39 mouse cellular contexts compared by ENCODE assay signal in the genomic region with DNA sequence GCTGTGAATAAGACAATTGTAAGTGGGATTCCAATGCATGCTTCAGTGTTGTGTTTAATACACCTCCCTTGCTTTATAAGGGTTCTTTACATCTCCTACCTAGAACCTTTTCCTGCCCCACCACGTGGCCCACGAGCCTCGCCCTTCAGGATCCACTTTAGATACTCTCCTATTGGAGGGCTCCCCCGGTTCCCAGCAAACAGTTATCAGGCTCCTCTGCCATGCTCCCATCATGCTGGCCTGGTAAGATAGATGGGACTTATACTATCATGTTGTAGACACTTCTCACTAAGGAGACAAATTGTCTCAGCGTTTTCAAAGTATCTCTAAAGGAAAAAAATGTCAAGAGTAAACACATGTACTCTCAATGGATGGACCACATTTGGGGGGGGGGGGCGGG. TPM values are rescaled to one million over a fixed set of nuclear protein-coding genes. Genes with fewer than 3 reads are reported as not detected.
DNase-seq lines count a peak whose midpoint lies in the region; ATAC-seq and TF ChIP-seq lines count a peak whose summit lies in the region.
"Had no signal": no experiment of that assay in that cellular context is flagged by ENCODE, and none has a peak within 500 bp of the region (broad histone marks: within the 10 kb centered on the region; RNA-seq: fewer than 3 reads in every experiment).

No protein-coding gene starts in this region.

- H3K27me3 ChIP-seq in MEL (ENCODE audit: control insufficient read depth in 1 of 2, insufficient read depth in 2 of 2, low read length in 2 of 2): no peaks in the 10 kb centered on the region
- no peaks in the 10 kb centered on the region for H3K27me3 ChIP-seq in liver, embryonic 13.5 days
- H3K27me3 ChIP-seq in lung, postnatal 0 days (replicated peaks; ENCODE audit: insufficient read depth, low read length): no peaks in the 10 kb centered on the region
- H3K27me3 ChIP-seq in midbrain, embryonic 15.5 days (replicated peaks): no peaks in the 10 kb centered on the region
- H3K27me3 ChIP-seq: embryonic facial prominence, embryonic 15.5 days; heart, embryonic 12.5 days; limb, embryonic 13.5 days; neural tube, embryonic 13.5 days; Patski had no signal

- H3K27ac ChIP-seq in MEL (ENCODE audit: control insufficient read depth, low read depth, low read length): 0 out of 2 replicates have a peak overlapping the region, but pooled peaks have one; percentile 3
- H3K27ac ChIP-seq in liver, embryonic 13.5 days: peak overlapping the region; percentile 73
- no peak overlapping the region for H3K27ac ChIP-seq in lung, postnatal 0 days (ENCODE audit: low read length)
- H3K27ac ChIP-seq in midbrain, embryonic 15.5 days: no peak overlapping the region
- H3K27ac ChIP-seq: embryonic facial prominence, embryonic 10.5 days; embryonic facial prominence, embryonic 15.5 days; gastrocnemius, adult 2 months; heart, adult 2 months; hindbrain, embryonic 14.5 days; layer of hippocampus, adult 2 months; limb, embryonic 13.5 days; neural tube, embryonic 13.5 days had no signal

- H3K4me2 ChIP-seq in liver, embryonic 13.5 days: peak overlapping the region; percentile 21
- H3K4me2 ChIP-seq in lung, postnatal 0 days (replicated peaks; ENCODE audit: low read depth, low read length): no peak overlapping the region
- no peak overlapping the region for H3K4me2 ChIP-seq in midbrain, embryonic 15.5 days
- H3K4me2 ChIP-seq: embryonic facial prominence, embryonic 15.5 days; heart, embryonic 12.5 days; hindbrain, embryonic 14.5 days; limb, embryonic 13.5 days; midbrain, embryonic 11.5 days; neural tube, embryonic 13.5 days had no signal

- H3K4me3 ChIP-seq in MEL (ENCODE audit: control insufficient read depth in 1 of 2, insufficient read depth in 1 of 2, low read depth in 2 of 2, low read length in 2 of 2): no peak overlapping the region
- H3K4me3 ChIP-seq in liver, embryonic 13.5 days (replicated peaks): no peak overlapping the region
- no peak overlapping the region for H3K4me3 ChIP-seq in lung, postnatal 0 days (ENCODE audit: low read depth, low read length)
- H3K4me3 ChIP-seq in midbrain, embryonic 15.5 days: no peak overlapping the region
- H3K4me3 ChIP-seq: embryonic facial prominence, embryonic 10.5 days; embryonic facial prominence, embryonic 15.5 days; gastrocnemius, adult 2 months; heart, adult 2 months; heart, embryonic 12.5 days; layer of hippocampus, adult 2 months; limb, embryonic 13.5 days; neural tube, embryonic 13.5 days had no signal

- DNase-seq in MEL (ENCODE audit: low read depth, low spot score): peak; percentile 34
- DNase-seq in liver, embryonic 13.5 days: peak; percentile 61
- DNase-seq in lung, postnatal 0 days (ENCODE audit: low spot score): no peak
- DNase-seq in thymus, postnatal 4 days: no peak
- DNase-seq: adrenal gland, postnatal 10 days; cerebellum, adult 18-20 months; cerebellum, postnatal 14 days; gastrocnemius, adult 2 months; gastrocnemius, postnatal 36 days; heart, adult 2 months; kidney, adult 11 months; kidney, postnatal 25 days; lung, adult 2 months; lung, postnatal 14 days had no signal

- no peak for TF ChIP-seq POLR2A in MEL (IDR thresholded peaks at IDR 0.05; ENCODE audit: control insufficient read depth in 1 of 2, insufficient read depth in 1 of 2, low read depth in 1 of 2, low read length in 2 of 2, poor library complexity in 1 of 2)

- no peaks in the 10 kb centered on the region for H3K9me3 ChIP-seq in MEL (replicated peaks; ENCODE audit: insufficient read depth, low read length)
- H3K9me3 ChIP-seq in liver, embryonic 13.5 days (replicated peaks): no peaks in the 10 kb centered on the region
- H3K9me3 ChIP-seq in lung, postnatal 0 days (ENCODE audit: low read length): no peaks in the 10 kb centered on the region
- no peaks in the 10 kb centered on the region for H3K9me3 ChIP-seq in midbrain, embryonic 15.5 days
- H3K9me3 ChIP-seq: embryonic facial prominence, embryonic 10.5 days; embryonic facial prominence, embryonic 15.5 days; G1E; heart, embryonic 12.5 days; limb, embryonic 13.5 days; neural tube, embryonic 13.5 days had no signal

- ATAC-seq in erythroblast, adult 5-6 weeks (replicated peaks; ENCODE audit: low FRiP score, poor library complexity, severe bottlenecking): peak; percentile 56
- peak; percentile 77 for ATAC-seq in liver, embryonic 13.5 days (ENCODE audit: low read depth)
- 0 out of 2 replicates have a peak, but pooled peaks have one; percentile 21 for ATAC-seq in megakaryocyte progenitor cell, adult 5-6 weeks (replicated peaks; ENCODE audit: poor library complexity)
- ATAC-seq in lung, postnatal 0 days: no peak
- no peak for ATAC-seq in midbrain, embryonic 15.5 days (replicated peaks)
- ATAC-seq: forebrain, embryonic 14.5 days; inflammation-experienced regulatory T-cells, adult 6 months; Patski had no signal

- peaks cover 25% of the 10 kb centered on the region in 2 experiments for H3K4me1 ChIP-seq in MEL (ENCODE audit: control insufficient read depth in 1 of 2, insufficient read depth in 2 of 2, low read length in 2 of 2)
- peaks cover 53% of the 10 kb centered on the region for H3K4me1 ChIP-seq in liver, embryonic 13.5 days (replicated peaks)
- H3K4me1 ChIP-seq in lung, postnatal 0 days (ENCODE audit: insufficient read depth, low read depth, low read length): peaks cover 2% of the 10 kb centered on the region; the same call in 1 of the 2 replicates
- peaks cover 10% of the 10 kb centered on the region for H3K4me1 ChIP-seq in midbrain, embryonic 15.5 days

- peaks cover 44 to 52% of the 10 kb centered on the region in 2 experiments for H3K36me3 ChIP-seq in MEL (ENCODE audit: control insufficient read depth in 1 of 2, insufficient read depth in 2 of 2, low read length in 2 of 2)
- peaks cover 45% of the 10 kb centered on the region for H3K36me3 ChIP-seq in liver, embryonic 13.5 days
- 0 out of 2 replicates have a peak, but pooled peaks cover 3% of the 10 kb centered on the region for H3K36me3 ChIP-seq in lung, postnatal 0 days (ENCODE audit: insufficient read depth, low read length)
- no peaks in the 10 kb centered on the region for H3K36me3 ChIP-seq in midbrain, embryonic 15.5 days (replicated peaks)
- H3K36me3 ChIP-seq: embryonic facial prominence, embryonic 15.5 days; neural tube, embryonic 13.5 days had no signal

- TF ChIP-seq CTCF in MEL (IDR thresholded peaks at IDR 0.05 in 2 of 3, conservative IDR thresholded peaks at IDR 0.05 in 1 of 3; ENCODE audit: control insufficient read depth in 1 of 3, insufficient read depth in 1 of 3, low read depth in 2 of 3, low read length in 3 of 3, poor library complexity in 1 of 3, severe bottlenecking in 1 of 3): no peak
- no peak for TF ChIP-seq CTCF in lung, postnatal 0 days (IDR thresholded peaks at IDR 0.05)

- TF ChIP-seq EP300 in MEL (IDR thresholded peaks at IDR 0.05; ENCODE audit: low read depth in 1 of 2, low read length in 2 of 2): no peak
- TF ChIP-seq EP300 in lung, postnatal 0 days (IDR thresholded peaks at IDR 0.05): no peak

- WGBS in liver, embryonic 13.5 days (ENCODE audit: insufficient replicate concordance): 25% methylated on average over 6 of the region's 6 CpGs
- WGBS in lung, postnatal 0 days: 61% methylated on average over 6 of the region's 6 CpGs
- WGBS in midbrain, embryonic 15.5 days: 89% methylated on average over 6 of the region's 6 CpGs

- H3K79me2 ChIP-seq in MEL (ENCODE audit: control insufficient read depth, insufficient read depth, low read length, poor library complexity): peaks cover 79% of the 10 kb centered on the region

- H3K9ac ChIP-seq in MEL (ENCODE audit: control insufficient read depth, low read depth, low read length, poor library complexity, severe bottlenecking): no peak overlapping the region
- H3K9ac ChIP-seq in liver, embryonic 13.5 days: peak overlapping the region; percentile 41; the same call in 1 of the 2 replicates
- H3K9ac ChIP-seq in lung, postnatal 0 days (replicated peaks; ENCODE audit: low read depth): no peak overlapping the region
- H3K9ac ChIP-seq in midbrain, embryonic 15.5 days: no peak overlapping the region
- H3K9ac ChIP-seq: embryonic facial prominence, embryonic 15.5 days; heart, embryonic 12.5 days; hindbrain, embryonic 14.5 days; limb, embryonic 13.5 days; neural tube, embryonic 13.5 days had no signal

- TF ChIP-seq RAD21 in MEL (IDR thresholded peaks at IDR 0.05; ENCODE audit: low read depth, low read length): no peak

TF ChIP-seq in MEL, 35 proteins besides CTCF, POLR2A, EP300 and RAD21 (continues in another document):
- 0 out of 2 replicates have a peak, but pooled peaks have one; percentile 8 for TF ChIP-seq USF1 (IDR thresholded peaks at IDR 0.05; ENCODE audit: low read depth, low read length)
- TF ChIP-seq UBTF (IDR thresholded peaks at IDR 0.05; ENCODE audit: borderline replicate concordance, insufficient read depth, low read depth, low read length): no peak
- TF ChIP-seq TAL1 (IDR thresholded peaks at IDR 0.05; ENCODE audit: low read length): peak; percentile 10; the same call in 1 of the 2 replicates
- no peak for TF ChIP-seq TCF12 (IDR thresholded peaks at IDR 0.05; ENCODE audit: low read depth, low read length)
- TF ChIP-seq POLR2AphosphoS5 (IDR thresholded peaks at IDR 0.05; ENCODE audit: borderline replicate concordance, low read depth, low read length): no peak

RNA-seq across cellular contexts. Expression of gene Gm20403, which starts 5.8 kb away (rescaled TPM):
- total RNA-seq in MEL (2012; rRNA removed): not detected in 2 replicates
- polyA plus RNA-seq in MEL (2012; ENCODE audit: insufficient read depth in 1 of 2, insufficient read length in 2 of 2, low read depth in 1 of 2, low replicate concordance in 2 of 2, missing spikeins in 1 of 2): not detected
- not detected in 2 replicates for total RNA-seq in erythroblast, adult 5-6 weeks (2015; ENCODE audit: low replicate concordance)
- total RNA-seq in erythroblast, adult 5-6 weeks (2017; ENCODE audit: low replicate concordance): not detected in 2 replicates
- not detected in 2 replicates for polyA plus RNA-seq in liver, embryonic 13.5 days (2015; fragmentation: Nextera tagmentation; extraction: Ambion mirVana)
- total RNA-seq in megakaryocyte progenitor cell, adult 5-6 weeks (2015): not detected in 2 replicates
- not detected in 2 replicates for total RNA-seq in megakaryocyte progenitor cell, adult 5-6 weeks (2017)
- polyA plus RNA-seq in lung, postnatal 0 days (2015; fragmentation: Nextera tagmentation; extraction: Ambion mirVana): not detected in 2 replicates
- polyA plus RNA-seq in midbrain, embryonic 15.5 days (2015; fragmentation: Nextera tagmentation; extraction: Ambion mirVana): not detected in 2 replicates
- total RNA-seq: adrenal gland, postnatal 10 days; G1E; gastrocnemius, adult 2 months; gastrocnemius, postnatal 36 days; heart, adult 2 months; hematopoietic stem cell, adult 5-6 weeks; layer of hippocampus, adult 2 months; layer of hippocampus, postnatal 25 days; left cerebral cortex, adult 8-10 months; left cerebral cortex, postnatal 36 days had no signal
- polyA plus RNA-seq: cortical plate, adult 2 months; embryonic facial prominence, embryonic 10.5 days; embryonic facial prominence, embryonic 15.5 days; forebrain, embryonic 14.5 days; heart, adult 2 months; heart, embryonic 12.5 days; heart, postnatal 0 days; hindbrain, embryonic 14.5 days; inflammation-experienced regulatory T-cells, adult 6 months; kidney, embryonic 14.5 days; limb, embryonic 13.5 days; lung, adult 2 months; midbrain, embryonic 11.5 days; neural tube, embryonic 13.5 days; small intestine, adult 2 months; stomach, embryonic 14.5 days; testis, adult 2 months had no signal

RNA-seq across cellular contexts. Expression of gene Baz1a, which starts 33.6 kb away (rescaled TPM):
- total RNA-seq in MEL (2012; rRNA removed): 44.6 and 46.0 TPM in 2 replicates
- 100 to 1,000 TPM in 1 of 2 experiments, 10 to 100 TPM in 1; 39.8 to 203 TPM for polyA plus RNA-seq in MEL (2012; ENCODE audit: insufficient read depth in 1 of 2, insufficient read length in 2 of 2, low read depth in 1 of 2, low replicate concordance in 2 of 2, missing spikeins in 1 of 2)
- 80.5 and 122 TPM in 2 replicates for total RNA-seq in erythroblast, adult 5-6 weeks (2015; ENCODE audit: low replicate concordance)
- total RNA-seq in erythroblast, adult 5-6 weeks (2017; ENCODE audit: low replicate concordance): 52.7 and 55.5 TPM in 2 replicates
- 32.3 and 38.0 TPM in 2 replicates for polyA plus RNA-seq in liver, embryonic 13.5 days (2015; fragmentation: Nextera tagmentation; extraction: Ambion mirVana)
- 367 and 372 TPM in 2 replicates for total RNA-seq in megakaryocyte progenitor cell, adult 5-6 weeks (2015)
- 151 and 171 TPM in 2 replicates for total RNA-seq in megakaryocyte progenitor cell, adult 5-6 weeks (2017)
- 17.5 and 20.7 TPM in 2 replicates for polyA plus RNA-seq in lung, postnatal 0 days (2015; fragmentation: Nextera tagmentation; extraction: Ambion mirVana)
- 6.6 and 8.0 TPM in 2 replicates for polyA plus RNA-seq in midbrain, embryonic 15.5 days (2015; fragmentation: Nextera tagmentation; extraction: Ambion mirVana)

Comparison
In these comparisons a context has a peak if more than half of its experiments do, and no peak if none do; other contexts are left out.
1. DNase-seq: peak in MEL (single experiment) and liver, embryonic 13.5 days (single experiment); none in lung, postnatal 0 days (single experiment) and thymus, postnatal 4 days (single experiment).
2. H3K27ac ChIP-seq: peak in MEL (single experiment) and liver, embryonic 13.5 days (single experiment); none in lung, postnatal 0 days (single experiment) and midbrain, embryonic 15.5 days (single experiment).
3. ATAC-seq: peak in erythroblast, adult 5-6 weeks (single experiment), liver, embryonic 13.5 days (single experiment) and megakaryocyte progenitor cell, adult 5-6 weeks (single experiment); none in lung, postnatal 0 days (single experiment) and midbrain, embryonic 15.5 days (single experiment).